In genomic region chr7:82834471-82834870, GRCm38 (mm10) we compare ENCODE assay signal across 27 mouse cellular contexts. TPM values are rescaled to one million over a fixed set of nuclear protein-coding genes. Genes with fewer than 3 reads are reported as not detected.
DNase-seq lines count a peak whose midpoint lies in the region; ATAC-seq and TF ChIP-seq lines count a peak whose summit lies in the region.
"Had no signal": no experiment of that assay in that cellular context is flagged by ENCODE, and none has a peak within 500 bp of the region (broad histone marks: within the 10 kb centered on the region; RNA-seq: fewer than 3 reads in every experiment).

No protein-coding gene starts in this region.

- peak; percentile 56 for ATAC-seq in granulocyte monocyte progenitor cell, adult 5-6 weeks (replicated peaks; ENCODE audit: poor library complexity, severe bottlenecking)
- ATAC-seq: forebrain, embryonic 13.5 days; hindbrain, postnatal 0 days; midbrain, embryonic 15.5 days; Patski had no signal

- WGBS in thymus, adult 2 months = 28% methylated on average over 4 of the region's 4 CpGs

- no peaks in the 10 kb centered on the region for H3K27me3 ChIP-seq in thymus, adult 2 months (ENCODE audit: control insufficient read depth, insufficient read depth, low read length)
- H3K27me3 ChIP-seq: CH12.LX; forebrain, embryonic 13.5 days; heart, embryonic 13.5 days; midbrain, embryonic 15.5 days; neural tube, embryonic 15.5 days; Patski had no signal

- no peak for TF ChIP-seq CTCF in thymus, adult 2 months (IDR thresholded peaks at IDR 0.05; ENCODE audit: borderline replicate concordance, control insufficient read depth, extremely low read depth, insufficient read depth, low read length, poor library complexity)

- peak; percentile 15 to 51 for DNase-seq in thymus, adult 18-20 months
- no peak for DNase-seq in thymus, postnatal 0 days (ENCODE audit: low spot score)
- peak; percentile 44 for DNase-seq in thymus, adult 2 months
- no peak for DNase-seq in kidney, postnatal 14 days
- DNase-seq in cerebellum, postnatal 36 days = no peak
- no peak for DNase-seq in heart, adult 18-20 months
- DNase-seq: adrenal gland, adult 2 months; cerebellum, adult 11 months; cerebellum, adult 9-11 months; gastrocnemius, adult 2 months; heart, postnatal 14 days; kidney, adult 8-10 months; kidney, postnatal 10 days; lung, adult 18-20 months; lung, postnatal 36 days; right cerebral cortex, adult 18-20 months had no signal

- no peaks in the 10 kb centered on the region for H3K4me1 ChIP-seq in thymus, adult 2 months (replicated peaks; ENCODE audit: control insufficient read depth, insufficient read depth, low read length)
- H3K4me1 ChIP-seq: midbrain, embryonic 15.5 days had no signal

- no peak for TF ChIP-seq POLR2A in thymus, adult 2 months (IDR thresholded peaks at IDR 0.05; ENCODE audit: control insufficient read depth, extremely low read depth, insufficient read depth, low read length, poor library complexity)

- no peaks in the 10 kb centered on the region for H3K36me3 ChIP-seq in thymus, adult 2 months (ENCODE audit: control insufficient read depth, insufficient read depth, low read length)
- H3K36me3 ChIP-seq: G1E; heart, embryonic 13.5 days; midbrain, embryonic 15.5 days; neural tube, embryonic 15.5 days had no signal

- no peak overlapping the region for H3K27ac ChIP-seq in thymus, adult 2 months (ENCODE audit: control insufficient read depth, insufficient read depth, low read length)
- H3K27ac ChIP-seq: forebrain, embryonic 13.5 days; gastrocnemius, adult 2 months; heart, embryonic 13.5 days; hindbrain, postnatal 0 days; midbrain, embryonic 15.5 days; neural tube, embryonic 15.5 days; stomach, postnatal 0 days had no signal

- H3K4me3 ChIP-seq in thymus, adult 2 months (ENCODE audit: control insufficient read depth, insufficient read depth, low read length) = no peak overlapping the region
- H3K4me3 ChIP-seq: forebrain, embryonic 13.5 days; gastrocnemius, adult 2 months; heart, embryonic 13.5 days; midbrain, embryonic 15.5 days; myocyte; neural tube, embryonic 15.5 days had no signal

RNA-seq across cellular contexts. Expression of gene Mex3b, which starts 32.7 kb away (rescaled TPM):
- polyA plus RNA-seq in thymus, postnatal 0 days (2015; fragmentation: Nextera tagmentation; extraction: Ambion mirVana) = 9.5 and 10.1 TPM in 2 replicates
- 2.0 and 2.4 TPM in 2 replicates for total RNA-seq in granulocyte monocyte progenitor cell, adult 5-6 weeks (2014; fragmentation: Nextera tagmentation)
- 4.2 TPM in 2 replicates for total RNA-seq in granulocyte monocyte progenitor cell, adult 5-6 weeks (2017)
- polyA plus RNA-seq in thymus, adult 2 months (2012; rRNA removed) = 75.3 and 77.1 TPM in 2 replicates
- total RNA-seq in heart, adult 18-20 months (2021) = 1 to 10 TPM; 1.2 to 1.3 TPM

Comparison
In these comparisons a context has a peak if more than half of its experiments do, and no peak if none do; other contexts are left out.
1. DNase-seq: peak in thymus, adult 18-20 months (2 of 2) and thymus, adult 2 months (single experiment); none in thymus, postnatal 0 days (single experiment), kidney, postnatal 14 days (single experiment), cerebellum, postnatal 36 days (0 of 2) and heart, adult 18-20 months (0 of 2).